Mouse (Mus musculus): ENCODE measurements at regions not wholly inside any gene's neighbourhood (a gene's known extent, or its start where the extent isn't known, plus 50 kb on each side); places are given as distances from the start of the nearest gene placed in this dataset.
"Not testable (repeated sequence)": the region's sequence is repeated elsewhere in the genome, so short reads cannot be mapped to it uniquely, and the experiment has no call there.

DNA sequence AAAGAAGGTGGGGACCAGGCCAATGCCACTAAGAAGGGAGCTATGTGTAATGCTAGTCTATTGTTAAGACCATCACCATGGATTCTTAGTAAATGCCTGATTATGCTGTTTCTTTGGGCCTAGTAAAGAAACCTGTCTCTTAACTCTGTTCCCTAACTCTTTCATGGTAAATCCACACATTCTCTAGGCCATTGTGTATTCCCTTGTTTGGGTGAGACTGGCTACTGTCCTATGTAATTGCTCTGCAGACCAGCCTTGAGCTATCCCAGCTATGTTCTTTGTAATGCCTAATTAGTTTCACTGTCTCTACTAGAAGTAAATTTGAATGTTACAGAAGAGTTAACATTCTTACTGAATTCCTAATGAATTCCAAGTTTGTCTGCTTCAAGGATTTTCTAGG is 186.9 kb upstream of the Gm10750 start:
- Histone ChIP-seq H3K9me3 (no peaks in the 10 kb centered on the region), H3K36me3 (no peaks in the 10 kb centered on the region), H3K27ac (replicated peaks) (no peak overlapping the region), H3K4me1 (replicated peaks) (no peaks in the 10 kb centered on the region), H3K4me3 (no peak overlapping the region), H3K9ac (no peak overlapping the region), H3K4me2 (no peak overlapping the region), H3K27me3 (no peaks in the 10 kb centered on the region)
- ATAC-seq (ENCODE audit: low FRiP score, low read depth) = no peak

DNA sequence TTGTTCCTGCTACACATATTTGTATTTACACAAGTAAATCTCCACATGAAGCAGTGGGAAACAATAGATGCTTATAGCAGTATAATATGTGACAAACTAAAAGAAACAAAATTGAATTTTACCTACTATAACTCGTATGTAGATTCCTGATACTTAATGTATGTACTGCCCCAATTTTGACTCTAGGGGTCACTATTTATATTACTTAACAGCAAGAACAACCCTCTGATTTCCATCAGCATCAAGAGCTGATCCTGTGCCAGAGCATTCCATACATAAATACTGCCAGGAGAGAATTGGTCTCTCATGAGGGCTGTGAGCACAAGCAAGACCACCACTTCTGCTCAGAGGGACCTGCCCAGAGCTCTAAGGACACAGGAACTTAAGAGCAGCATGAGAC is 178.7 kb upstream of the Gm10750 start:
- no peaks in the 10 kb centered on the region for H3K9me3 ChIP-seq
- 67% methylated on average over 1 of the region's 1 CpGs for WGBS
- no peaks in the 10 kb centered on the region for H3K36me3 ChIP-seq
- H3K27ac ChIP-seq (replicated peaks) = no peak overlapping the region
- H3K27me3 ChIP-seq = no peaks in the 10 kb centered on the region
- no peak for ATAC-seq (ENCODE audit: low FRiP score, low read depth)
- H3K4me3 ChIP-seq = no peak overlapping the region
- H3K4me2 ChIP-seq = no peak overlapping the region
- H3K4me1 ChIP-seq (replicated peaks) = no peaks in the 10 kb centered on the region
- no peak overlapping the region for H3K9ac ChIP-seq

DNA sequence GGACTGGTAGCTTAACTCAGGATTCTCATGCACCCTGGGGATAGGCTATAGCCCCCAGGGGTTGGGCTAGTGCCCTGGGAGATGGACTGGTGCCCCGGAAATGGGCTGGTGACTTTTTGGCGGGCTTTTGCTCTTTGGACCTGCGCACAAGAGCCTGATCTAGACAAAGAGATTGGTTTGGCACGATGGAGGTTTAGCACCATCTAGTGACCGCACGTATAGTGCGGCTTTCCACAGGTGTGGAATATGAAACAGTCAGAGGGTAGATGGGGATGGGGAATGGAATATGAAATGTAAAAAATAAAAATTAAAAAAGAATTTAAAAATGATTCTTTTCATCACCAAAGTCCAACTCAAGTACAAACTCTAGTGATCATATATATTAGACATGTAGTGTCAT is 141.4 kb upstream of the Gm10750 start:
- H3K27me3 ChIP-seq; H3K4me1 ChIP-seq (replicated peaks); H3K9ac ChIP-seq; H3K9me3 ChIP-seq; H3K27ac ChIP-seq (replicated peaks); H3K36me3 ChIP-seq; H3K4me3 ChIP-seq; H3K4me2 ChIP-seq: not testable (repeated sequence)
- ATAC-seq (ENCODE audit: low FRiP score, low read depth) = peak; percentile 54; the same call in 1 of the 2 replicates
- WGBS = 29% methylated on average over 7 of the region's 7 CpGs

DNA sequence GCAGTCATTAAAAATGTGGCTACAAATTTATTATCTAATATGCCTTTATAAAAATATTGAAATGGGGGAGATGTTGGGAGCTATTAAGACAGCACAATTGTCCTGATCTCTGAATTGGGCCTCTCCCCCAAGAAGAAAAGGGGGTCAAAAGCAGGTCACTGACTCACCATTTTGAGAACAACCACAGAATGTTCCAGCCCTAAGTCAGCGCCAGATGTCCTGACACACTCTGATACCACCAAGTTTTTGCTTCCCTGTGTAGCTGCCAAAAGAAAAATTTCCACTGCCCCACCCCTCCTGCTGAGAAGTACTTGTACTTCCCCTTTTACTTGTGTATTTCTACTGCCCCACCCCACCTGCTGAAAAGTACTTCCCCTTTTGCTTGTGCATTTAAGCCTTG is 92.5 kb upstream of the Gm10750 start:
- H3K9ac ChIP-seq; H3K4me1 ChIP-seq (replicated peaks); H3K4me3 ChIP-seq; H3K36me3 ChIP-seq; H3K4me2 ChIP-seq; ATAC-seq (ENCODE audit: low FRiP score, low read depth); H3K27me3 ChIP-seq; H3K27ac ChIP-seq (replicated peaks); H3K9me3 ChIP-seq: not testable (repeated sequence)
- WGBS = 89% methylated on average over 1 of the region's 1 CpGs

DNA sequence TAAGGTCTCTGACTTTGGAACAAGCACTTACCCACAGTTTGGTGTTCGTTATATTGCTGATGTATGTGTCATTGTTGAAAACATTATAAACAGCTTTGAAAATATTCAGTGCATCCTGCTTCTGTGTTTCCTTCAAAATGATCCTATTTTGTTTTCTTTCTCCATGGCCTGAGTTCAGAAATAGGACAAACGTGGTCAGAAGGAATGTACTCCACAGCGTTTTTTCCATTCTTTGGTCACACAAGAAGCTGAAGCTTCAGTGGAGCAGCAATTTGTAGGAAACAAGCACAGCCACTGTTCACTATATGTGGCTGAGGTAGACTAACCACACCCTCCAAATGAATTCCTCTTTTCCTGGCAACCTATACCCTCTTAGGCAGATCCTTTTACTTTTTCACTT is 75.1 kb upstream of the Gm10750 start:
- Histone ChIP-seq H3K27ac (replicated peaks) (no peak overlapping the region), H3K4me1 (replicated peaks) (no peaks in the 10 kb centered on the region), H3K9ac (no peak overlapping the region), H3K9me3 (no peaks in the 10 kb centered on the region), H3K4me2 (no peak overlapping the region), H3K27me3 (no peaks in the 10 kb centered on the region), H3K4me3 (no peak overlapping the region), H3K36me3 (no peaks in the 10 kb centered on the region)
- WGBS = 55% methylated on average over 3 of the region's 3 CpGs
- ATAC-seq (ENCODE audit: low FRiP score, low read depth) = no peak

Measured in hindbrain, embryonic 15.5 days (tissue).